Mouse (Mus musculus) thymus, adult 2 months (tissue): Measurements from ENCODE around the gene Trak2.

Experiments used
- CTCF ChIP-seq: fragments of 200-500 bp; IDR thresholded peaks from 2 replicates; pipeline ENCODE4 v1.5.1; 2012; ENCODE audit warnings: mild to moderate bottlenecking, control low read depth, low read length, moderate library complexity, borderline replicate concordance; ENCODE audit not compliant: control insufficient read depth, poor library complexity, insufficient read depth; ENCODE audit errors: extremely low read depth
- POLR2A ChIP-seq: fragments of 200-500 bp; IDR thresholded peaks from 2 replicates; pipeline ENCODE4 v1.6.1; 2012; ENCODE audit warnings: mild to moderate bottlenecking, low read length, control low read depth, moderate library complexity; ENCODE audit not compliant: control insufficient read depth, poor library complexity, insufficient read depth; ENCODE audit errors: extremely low read depth

GRCm38 (mm10) chr1:58995313-58995712, 22.1 kb upstream of the Trak2 start:
- no peak for TF ChIP-seq CTCF
- TF ChIP-seq POLR2A = no peak
